Mouse (Mus musculus) frontal cortex, adult 2 months (tissue): ENCODE measurements at regions not wholly inside any gene's neighbourhood (a gene's known extent, or its start where the extent isn't known, plus 50 kb on each side); places are given as distances from the start of the nearest gene placed in this dataset.
A peak's percentile ranks its signal among the peaks of the same experiment; 100 is the strongest.

Source experiments
- DNase-seq, 2 experiments: peaks; one replicate each; pipeline ENCODE4 v3.0.0; 2022; ENCODE audit warnings: low spot score in 1 of 2; ENCODE audit errors: extremely low spot score in 1 of 2

DNA sequence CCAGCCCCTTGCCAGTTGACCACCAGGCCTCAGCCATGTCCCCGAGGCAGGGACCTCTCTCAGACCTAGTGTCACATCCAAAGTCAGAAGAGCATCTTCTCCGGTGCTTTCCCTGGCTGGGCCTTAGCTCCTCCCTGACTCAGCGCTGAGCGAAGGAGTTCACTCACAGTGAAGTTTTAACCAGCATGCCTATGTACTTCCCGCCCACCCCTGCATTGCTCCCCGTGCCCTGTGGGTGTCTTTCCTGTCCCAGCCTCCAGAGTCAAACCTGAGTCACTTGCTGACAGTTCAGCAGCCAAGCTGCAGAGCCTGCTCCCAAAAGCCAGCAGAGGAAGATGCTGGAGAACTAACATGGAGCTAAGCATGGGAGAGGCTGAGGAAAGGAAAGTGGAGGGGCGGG, 55.6 kb upstream of the Unc5a start:
- DNase-seq: peak in 1 of 2 experiments; percentile 48

DNA sequence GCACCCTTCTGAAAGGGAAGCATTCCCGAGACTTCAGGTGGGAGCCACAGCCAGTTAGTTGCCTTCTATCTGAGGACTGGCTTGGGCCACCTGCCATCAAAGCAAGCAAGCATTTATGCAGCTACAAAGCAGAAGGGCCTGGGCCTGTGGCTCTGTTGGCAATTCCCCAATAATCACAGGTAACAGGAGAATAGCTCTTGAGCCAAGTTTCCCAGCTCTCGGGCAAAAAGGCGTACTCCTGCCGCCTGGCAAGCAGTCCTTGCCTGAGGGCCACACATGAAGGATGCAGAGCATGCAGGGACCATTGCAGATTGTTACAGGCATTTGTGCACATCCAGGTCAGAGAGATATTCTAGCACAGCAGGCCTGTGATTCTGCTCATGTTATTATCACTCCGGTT, 53.2 kb upstream of the Unc5a start:
- DNase-seq: no peak
